Mouse (Mus musculus): ENCODE measurements around the gene Rogdi. TPM values are rescaled to one million over a fixed set of nuclear protein-coding genes. Genes with fewer than 3 reads are reported as not detected.

The Rogdi gene
- 57.0 and 59.3 TPM in 2 replicates for polyA plus RNA-seq (2014; fragmentation: Nextera tagmentation; extraction: Ambion mirVana)

- Histone ChIP-seq H3K9me3 (ENCODE audit: control insufficient read depth, low read length) (no peaks in the 10 kb centered on the region), H3K4me2 (ENCODE audit: low read length) (peak within 1 kb of the TSS; percentile 67), H3K36me3 (ENCODE audit: control insufficient read depth, insufficient read depth, low read length) (peaks cover 51% of the 10 kb centered on the region), H3K4me3 (ENCODE audit: low read depth, low read length) (peak within 1 kb of the TSS; percentile 73), H3K27me3 (replicated peaks; ENCODE audit: control insufficient read depth, insufficient read depth, low read length) (no peaks in the 10 kb centered on the region), H3K4me1 (replicated peaks; ENCODE audit: control insufficient read depth, insufficient read depth, low read length) (peaks cover 10% of the 10 kb centered on the region), H3K9ac (ENCODE audit: low read length) (peak within 1 kb of the TSS; percentile 67), H3K27ac (ENCODE audit: low read depth) (peak within 1 kb of the TSS; percentile 51; the same call in 1 of the 2 replicates)
- WGBS = under 1% methylated on average over 56 of the region's 63 CpGs
- ATAC-seq (replicated peaks; ENCODE audit: low FRiP score, low TSS enrichment, low read depth) (peak; percentile 99), DNase-seq (ENCODE audit: low spot score) (peak; percentile 99)
Observed at GRCm38 (mm10) chr16:5013054-5013838, at the start of gene Rogdi. Gene Rogdi (minus strand): TSS chr16:5013553.

- ATAC-seq (replicated peaks; ENCODE audit: low FRiP score, low TSS enrichment, low read depth) = no peak
- Histone ChIP-seq H3K27me3 (replicated peaks; ENCODE audit: control insufficient read depth, insufficient read depth, low read length) (no peaks in the 10 kb centered on the region), H3K9ac (ENCODE audit: low read length) (no peak overlapping the region), H3K27ac (ENCODE audit: low read depth) (no peak overlapping the region), H3K36me3 (ENCODE audit: control insufficient read depth, insufficient read depth, low read length) (peaks cover 71% of the 10 kb centered on the region), H3K4me3 (ENCODE audit: low read depth, low read length) (no peak overlapping the region), H3K4me2 (ENCODE audit: low read length) (no peak overlapping the region), H3K4me1 (replicated peaks; ENCODE audit: control insufficient read depth, insufficient read depth, low read length) (no peaks in the 10 kb centered on the region), H3K9me3 (ENCODE audit: control insufficient read depth, low read length) (no peaks in the 10 kb centered on the region)
- 88% methylated on average over 1 of the region's 1 CpGs for WGBS
- DNase-seq (ENCODE audit: low spot score) = no peak
Observed at GRCm38 (mm10) chr16:5058114-5058513, 44.8 kb upstream of the Rogdi start.

- H3K4me3 ChIP-seq (ENCODE audit: low read depth, low read length) = peak overlapping the region; percentile 96
- whole genome bisulfite sequencing = under 1% methylated on average over 77 of the region's 78 CpGs
- peak overlapping the region; percentile 98 for H3K4me2 ChIP-seq (ENCODE audit: low read length)
- no peaks in the 10 kb centered on the region for H3K9me3 ChIP-seq (ENCODE audit: control insufficient read depth, low read length)
- DNase-seq (ENCODE audit: low spot score) (peak; percentile 69), ATAC-seq (replicated peaks; ENCODE audit: low FRiP score, low TSS enrichment, low read depth) (peak; percentile 79)
- H3K36me3 ChIP-seq (ENCODE audit: control insufficient read depth, insufficient read depth, low read length) = peaks cover 44% of the 10 kb centered on the region
- H3K9ac ChIP-seq (ENCODE audit: low read length) = peak overlapping the region; percentile 83
- H3K4me1 ChIP-seq (replicated peaks; ENCODE audit: control insufficient read depth, insufficient read depth, low read length) = peaks cover 16% of the 10 kb centered on the region
- H3K27ac ChIP-seq (ENCODE audit: low read depth) = peak overlapping the region; percentile 97
- no peaks in the 10 kb centered on the region for H3K27me3 ChIP-seq (replicated peaks; ENCODE audit: control insufficient read depth, insufficient read depth, low read length)
Observed at GRCm38 (mm10) chr16:5050251-5051110, 37.1 kb upstream of the Rogdi start.

DNA sequence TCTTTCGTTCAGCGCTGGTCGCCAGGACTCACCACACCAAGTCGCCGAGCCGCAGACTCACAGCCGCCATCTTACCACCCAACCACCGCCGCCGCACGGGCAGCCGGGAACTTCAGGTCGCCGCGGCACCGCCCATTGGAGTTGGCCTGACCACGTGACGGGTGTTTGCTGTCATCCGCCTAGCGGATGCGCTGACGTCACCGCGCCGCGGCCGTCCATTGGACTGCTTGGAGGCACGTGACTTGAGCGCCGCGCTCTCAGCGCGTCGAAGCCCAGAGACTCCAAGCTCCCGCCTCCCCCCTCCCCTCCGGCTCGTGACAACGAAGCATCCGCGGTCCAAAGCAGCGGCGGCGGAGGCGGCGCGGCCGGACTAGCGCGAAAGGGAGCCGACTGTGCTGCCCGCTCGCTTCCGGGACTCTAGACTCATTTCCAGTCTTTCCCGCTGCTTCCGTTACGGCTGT lies 36.5 kb upstream of the Rogdi start, which contains the start of the genes Glyr1 and Ubn1:
Gene Glyr1 (minus strand): TSS at position 90 of the 461 bp plus-strand sequence.
Gene Ubn1 (plus strand): TSS at position 284 of the 461 bp plus-strand sequence.
- peaks cover 16% of the 10 kb centered on the region for H3K4me1 ChIP-seq (replicated peaks; ENCODE audit: control insufficient read depth, insufficient read depth, low read length)
- no peaks in the 10 kb centered on the region for H3K27me3 ChIP-seq (replicated peaks; ENCODE audit: control insufficient read depth, insufficient read depth, low read length)
- H3K4me3 ChIP-seq (ENCODE audit: low read depth, low read length) = peak within 1 kb of the TSS; percentile 96
- H3K9ac ChIP-seq (ENCODE audit: low read length) = peak within 1 kb of the TSS; percentile 83
- H3K9me3 ChIP-seq (ENCODE audit: control insufficient read depth, low read length) = no peaks in the 10 kb centered on the region
- peak within 1 kb of the TSS; percentile 98 for H3K4me2 ChIP-seq (ENCODE audit: low read length)
- H3K27ac ChIP-seq (ENCODE audit: low read depth) = peak within 1 kb of the TSS; percentile 97
- peaks cover 44% of the 10 kb centered on the region for H3K36me3 ChIP-seq (ENCODE audit: control insufficient read depth, insufficient read depth, low read length)
- DNase-seq (ENCODE audit: low spot score) (peak; percentile 96), ATAC-seq (replicated peaks; ENCODE audit: low FRiP score, low TSS enrichment, low read depth) (peak; percentile 99)
- under 1% methylated on average over 56 of the region's 56 CpGs for WGBS

GRCm38 (mm10) chr16:5049182-5049773 lies 35.9 kb upstream of the Rogdi start:
- Histone ChIP-seq H3K9ac (ENCODE audit: low read length) (peak overlapping the region; percentile 83), H3K27ac (ENCODE audit: low read depth) (peak overlapping the region; percentile 86), H3K27me3 (replicated peaks; ENCODE audit: control insufficient read depth, insufficient read depth, low read length) (no peaks in the 10 kb centered on the region), H3K9me3 (ENCODE audit: control insufficient read depth, low read length) (no peaks in the 10 kb centered on the region), H3K4me1 (replicated peaks; ENCODE audit: control insufficient read depth, insufficient read depth, low read length) (peaks cover 16% of the 10 kb centered on the region), H3K36me3 (ENCODE audit: control insufficient read depth, insufficient read depth, low read length) (peaks cover 48% of the 10 kb centered on the region), H3K4me2 (ENCODE audit: low read length) (peak overlapping the region; percentile 94), H3K4me3 (ENCODE audit: low read depth, low read length) (peak overlapping the region; percentile 96)
- DNase-seq (ENCODE audit: low spot score) (no peak), ATAC-seq (replicated peaks; ENCODE audit: low FRiP score, low TSS enrichment, low read depth) (peak; percentile 51)
- WGBS = 1% methylated on average over 38 of the region's 38 CpGs

- peaks cover 9% of the 10 kb centered on the region for H3K4me1 ChIP-seq (replicated peaks; ENCODE audit: control insufficient read depth, insufficient read depth, low read length)
- ATAC-seq (replicated peaks; ENCODE audit: low FRiP score, low TSS enrichment, low read depth) (no peak), DNase-seq (ENCODE audit: low spot score) (no peak)
- H3K36me3 ChIP-seq (ENCODE audit: control insufficient read depth, insufficient read depth, low read length) = peaks cover 74% of the 10 kb centered on the region
- H3K27me3 ChIP-seq (replicated peaks; ENCODE audit: control insufficient read depth, insufficient read depth, low read length) = no peaks in the 10 kb centered on the region
- no peak overlapping the region for H3K27ac ChIP-seq (ENCODE audit: low read depth)
- 94% methylated on average over 3 of the region's 3 CpGs for WGBS
- no peaks in the 10 kb centered on the region for H3K9me3 ChIP-seq (ENCODE audit: control insufficient read depth, low read length)
- H3K9ac ChIP-seq (ENCODE audit: low read length) = no peak overlapping the region
- H3K4me2 ChIP-seq (ENCODE audit: low read length) = no peak overlapping the region
- no peak overlapping the region for H3K4me3 ChIP-seq (ENCODE audit: low read depth, low read length)
Observed at GRCm38 (mm10) chr16:5045322-5045721, 32.0 kb upstream of the Rogdi start.

- H3K4me1 ChIP-seq (replicated peaks; ENCODE audit: control insufficient read depth, insufficient read depth, low read length) = no peaks in the 10 kb centered on the region
- peaks cover 97% of the 10 kb centered on the region for H3K36me3 ChIP-seq (ENCODE audit: control insufficient read depth, insufficient read depth, low read length)
- H3K4me3 ChIP-seq (ENCODE audit: low read depth, low read length) = no peak overlapping the region
- DNase-seq (ENCODE audit: low spot score) = no peak
- no peak overlapping the region for H3K27ac ChIP-seq (ENCODE audit: low read depth)
- no peak overlapping the region for H3K4me2 ChIP-seq (ENCODE audit: low read length)
- no peaks in the 10 kb centered on the region for H3K27me3 ChIP-seq (replicated peaks; ENCODE audit: control insufficient read depth, insufficient read depth, low read length)
- H3K9me3 ChIP-seq (ENCODE audit: control insufficient read depth, low read length) = no peaks in the 10 kb centered on the region
- WGBS = 89% methylated on average over 5 of the region's 5 CpGs
- ATAC-seq (replicated peaks; ENCODE audit: low FRiP score, low TSS enrichment, low read depth) = no peak
- no peak overlapping the region for H3K9ac ChIP-seq (ENCODE audit: low read length)
Observed at GRCm38 (mm10) chr16:5036649-5037234, 23.4 kb upstream of the Rogdi start.

- peaks cover 98% of the 10 kb centered on the region for H3K36me3 ChIP-seq (ENCODE audit: control insufficient read depth, insufficient read depth, low read length)
- no peaks in the 10 kb centered on the region for H3K4me1 ChIP-seq (replicated peaks; ENCODE audit: control insufficient read depth, insufficient read depth, low read length)
- H3K4me3 ChIP-seq (ENCODE audit: low read depth, low read length) = no peak overlapping the region
- H3K4me2 ChIP-seq (ENCODE audit: low read length) = no peak overlapping the region
- H3K9ac ChIP-seq (ENCODE audit: low read length) = no peak overlapping the region
- no peak overlapping the region for H3K27ac ChIP-seq (ENCODE audit: low read depth)
- WGBS = 91% methylated on average over 3 of the region's 3 CpGs
- no peaks in the 10 kb centered on the region for H3K9me3 ChIP-seq (ENCODE audit: control insufficient read depth, low read length)
- DNase-seq (ENCODE audit: low spot score) (no peak), ATAC-seq (replicated peaks; ENCODE audit: low FRiP score, low TSS enrichment, low read depth) (no peak)
- no peaks in the 10 kb centered on the region for H3K27me3 ChIP-seq (replicated peaks; ENCODE audit: control insufficient read depth, insufficient read depth, low read length)
Observed at GRCm38 (mm10) chr16:5035591-5035990, 22.2 kb upstream of the Rogdi start.
